Mouse (Mus musculus) intestine, embryonic 14.5 days (tissue): ENCODE measurements around the gene Elp6. TPM values are rescaled to one million over a fixed set of nuclear protein-coding genes. Genes with fewer than 3 reads are reported as not detected.

ENCODE experiments used
- ATAC-seq: fragments of 200-750 bp; cut with Nextera tagmentation; replicated peaks from 2 replicates; pipeline ENCODE4 v1.8.0; 2017; ENCODE audit warnings: low read depth, moderate number of reproducible peaks, moderate TSS enrichment, moderate library complexity; ENCODE audit not compliant: low FRiP score, low TSS enrichment
- DNase-seq: peaks from one replicate; pipeline ENCODE4 v3.0.0-alpha.2; 2018; ENCODE audit warnings: low spot score
- H3K27ac ChIP-seq: fragments of 300-500 bp; sonication (generic); 2 replicates; pipeline ENCODE4 v1.5.1; 2014; ENCODE audit warnings: low read depth, mild to moderate bottlenecking, control low read depth
- H3K27me3 ChIP-seq: fragments of 300-500 bp; sonication (generic); replicated peaks from 2 replicates; pipeline ENCODE4 v1.6.1; 2014; ENCODE audit warnings: low read length, control low read depth; ENCODE audit not compliant: control insufficient read depth, insufficient read depth
- H3K36me3 ChIP-seq: fragments of 300-500 bp; sonication (generic); 2 replicates; pipeline ENCODE4 v1.6.1; 2014; ENCODE audit warnings: low read length, control low read depth; ENCODE audit not compliant: control insufficient read depth, insufficient read depth
- H3K4me1 ChIP-seq: fragments of 300-500 bp; sonication (generic); replicated peaks from 2 replicates; pipeline ENCODE4 v1.6.1; 2014; ENCODE audit warnings: low read length, control low read depth, mixed read lengths; ENCODE audit not compliant: control insufficient read depth, insufficient read depth
- H3K4me2 ChIP-seq: fragments of 300-500 bp; sonication (generic); 2 replicates; pipeline ENCODE4 v1.6.1; 2014; ENCODE audit warnings: low read length
- H3K4me3 ChIP-seq: fragments of 300-500 bp; sonication (generic); 2 replicates; pipeline ENCODE4 v1.5.1; 2014; ENCODE audit warnings: low read depth, low read length, control low read depth, mixed read lengths
- H3K9ac ChIP-seq: fragments of 300-500 bp; sonication (generic); 2 replicates; pipeline ENCODE4 v1.6.1; 2014; ENCODE audit warnings: mild to moderate bottlenecking, low read length
- H3K9me3 ChIP-seq: fragments of 300-500 bp; sonication (generic); 2 replicates; pipeline ENCODE4 v1.6.1; 2016; ENCODE audit warnings: low read length, control low read depth; ENCODE audit not compliant: control insufficient read depth
- WGBS: fragments of 180-500 bp; shearing (Covaris S2); extraction: QIAGEN DNeasy Blood & Tissue Kit; methylation state at CpG from one replicate; pipeline ENCODE4 v1.1.7; 2014; 5-methylcytosine and 5-hydroxymethylcytosine counted together
- polyA plus RNA-seq: library from polyadenylated mRNA; unstranded; fragments of >200 nt; fragmentation: Nextera tagmentation; extraction: Ambion mirVana; gene quantifications from 2 replicates; pipeline ENCODE4 v1.2.1, GENCODE M21; 2014

Gene Elp6
- 26.8 and 30.1 TPM in 2 replicates for polyA plus RNA-seq

DNA sequence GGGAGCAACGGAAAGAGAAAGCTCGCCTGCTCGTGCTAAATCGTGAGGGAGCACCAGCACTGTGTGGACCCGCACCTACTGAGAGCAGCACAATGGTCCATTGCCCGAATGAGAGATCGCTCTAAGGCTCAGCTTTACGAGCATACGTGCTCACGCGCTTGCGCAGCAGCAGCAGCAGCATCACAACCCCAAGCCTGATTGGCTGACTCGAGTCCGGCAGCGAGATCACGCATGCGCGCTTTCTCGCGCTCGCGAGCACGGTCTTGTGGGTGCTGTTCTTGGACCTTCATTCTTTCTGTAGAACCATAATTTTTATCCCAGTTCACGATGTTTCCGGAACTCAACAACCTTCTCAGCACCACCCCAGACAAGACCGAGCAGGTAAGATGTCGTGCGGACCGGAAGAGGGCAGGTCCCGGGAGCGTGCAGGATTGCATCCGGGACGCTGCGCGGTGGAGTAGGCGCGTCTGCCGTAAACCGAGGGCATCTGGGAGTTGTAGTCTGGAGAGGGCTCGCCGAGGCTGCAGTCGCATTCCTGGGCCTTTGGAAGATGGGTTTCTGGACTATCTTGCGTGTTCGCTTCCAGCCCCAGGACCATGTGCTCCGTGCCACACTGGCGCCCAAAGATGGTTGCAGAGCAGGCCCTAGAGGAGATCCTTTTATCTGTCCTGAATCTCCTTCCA, at the start of gene Elp6:
Gene Elp6, plus strand, starts transcription at position 205 of the 683 bp plus-strand sequence.
- no peaks in the 10 kb centered on the region for H3K4me1 ChIP-seq
- under 1% methylated on average over 46 of the region's 46 CpGs for WGBS
- peak within 1 kb of the TSS; percentile 60 for H3K4me3 ChIP-seq
- H3K27me3 ChIP-seq, result no peaks in the 10 kb centered on the region
- DNase-seq, result peak; percentile 97
- 0 out of 2 replicates have a peak, but pooled peaks cover 5% of the 10 kb centered on the region for H3K9me3 ChIP-seq
- H3K27ac ChIP-seq, result peak within 1 kb of the TSS; percentile 92
- peaks cover 4% of the 10 kb centered on the region for H3K36me3 ChIP-seq
- ATAC-seq, result peak; percentile 98
- H3K9ac ChIP-seq, result peak within 1 kb of the TSS; percentile 54
- H3K4me2 ChIP-seq, result peak within 1 kb of the TSS; percentile 71

DNA sequence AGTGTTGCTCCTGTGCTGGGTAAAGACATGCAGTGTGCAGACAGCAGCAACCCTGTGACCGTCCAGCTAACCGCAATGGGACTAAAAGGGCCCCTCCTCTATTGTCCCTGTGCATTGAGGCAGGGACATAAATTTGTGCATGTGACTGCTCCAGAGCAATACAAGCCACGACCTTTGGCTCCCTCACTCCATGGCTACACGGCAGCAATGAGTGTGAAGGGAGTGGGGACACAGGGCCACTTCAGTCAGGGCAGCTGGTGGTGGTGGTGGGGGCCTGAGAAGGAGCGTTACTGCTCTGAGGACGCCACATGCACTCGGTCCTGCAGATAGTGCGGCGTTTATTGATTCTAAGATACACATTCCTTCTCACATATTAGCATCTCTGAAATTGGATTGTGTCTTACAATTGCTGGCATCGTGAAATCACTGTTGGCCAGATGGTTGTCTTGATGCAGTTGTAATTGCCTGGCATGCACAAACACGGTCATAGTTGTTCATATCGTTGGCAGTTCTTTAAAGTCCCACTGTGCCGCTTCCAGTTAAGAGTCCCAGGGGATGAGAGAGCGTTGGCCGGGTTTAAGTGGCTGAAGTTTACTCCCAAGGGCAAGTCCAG, 49.5 kb upstream of the Elp6 start:
- no peak overlapping the region for H3K9ac ChIP-seq
- WGBS, result 59% methylated on average over 15 of the region's 15 CpGs
- H3K4me3 ChIP-seq, result no peak overlapping the region
- H3K4me2 ChIP-seq, result no peak overlapping the region
- H3K36me3 ChIP-seq, result no peaks in the 10 kb centered on the region
- no peaks in the 10 kb centered on the region for H3K9me3 ChIP-seq
- no peaks in the 10 kb centered on the region for H3K4me1 ChIP-seq
- no peaks in the 10 kb centered on the region for H3K27me3 ChIP-seq
- H3K27ac ChIP-seq, result no peak overlapping the region
- ATAC-seq (0 out of 2 replicates have a peak, but pooled peaks have one; percentile 62), DNase-seq (no peak)

DNA sequence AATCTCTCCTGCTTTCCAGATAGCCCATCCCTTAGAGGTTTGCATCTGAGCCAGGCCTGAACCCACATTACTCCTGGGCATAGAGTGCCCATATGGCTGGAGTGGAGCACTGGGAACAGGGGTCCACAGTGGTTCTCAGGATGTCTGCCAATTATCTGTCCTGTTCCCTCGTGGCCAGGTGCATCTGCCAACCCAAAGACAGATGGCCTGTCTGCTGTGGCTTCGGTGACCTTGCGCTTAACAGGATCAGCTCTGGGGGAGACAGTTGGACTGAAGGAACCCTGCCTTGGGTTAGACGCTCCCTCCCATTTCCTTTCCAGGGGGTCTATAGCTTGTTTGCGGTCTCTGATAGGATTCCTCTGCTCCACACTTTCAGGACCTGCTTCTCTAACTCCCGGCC, 46.3 kb upstream of the Elp6 start:
- Histone ChIP-seq H3K27ac (no peak overlapping the region), H3K4me1 (no peaks in the 10 kb centered on the region), H3K4me2 (no peak overlapping the region), H3K9me3 (no peaks in the 10 kb centered on the region), H3K4me3 (no peak overlapping the region), H3K9ac (no peak overlapping the region), H3K27me3 (no peaks in the 10 kb centered on the region), H3K36me3 (no peaks in the 10 kb centered on the region)
- DNase-seq (no peak), ATAC-seq (no peak)
- WGBS, result 75% methylated on average over 6 of the region's 6 CpGs

DNA sequence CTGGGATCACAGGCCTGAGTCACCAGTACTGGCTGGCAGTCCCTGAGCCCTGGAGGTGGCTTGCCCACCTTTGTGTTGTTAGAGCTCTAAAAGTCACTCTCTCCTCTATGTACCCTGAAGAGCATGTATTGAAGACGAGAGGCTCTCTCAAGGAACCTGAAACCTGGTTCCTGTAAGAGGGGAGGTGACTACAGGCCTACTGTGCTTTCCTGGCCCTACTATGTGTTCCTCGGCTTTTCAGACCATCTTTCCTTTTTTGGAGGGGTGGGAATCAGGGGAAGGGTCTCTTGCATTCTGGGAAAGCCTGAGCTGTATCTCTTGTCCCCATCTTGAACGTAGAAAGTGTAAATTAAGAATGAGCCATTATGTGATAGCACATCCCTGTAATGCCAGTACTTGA, 45.9 kb upstream of the Elp6 start:
- H3K4me3 ChIP-seq, result no peak overlapping the region
- H3K4me1 ChIP-seq, result no peaks in the 10 kb centered on the region
- ATAC-seq, result no peak
- no peak overlapping the region for H3K9ac ChIP-seq
- H3K36me3 ChIP-seq, result no peaks in the 10 kb centered on the region
- no peak for DNase-seq
- WGBS, result 85% methylated on average over 3 of the region's 3 CpGs
- no peak overlapping the region for H3K27ac ChIP-seq
- H3K27me3 ChIP-seq, result no peaks in the 10 kb centered on the region
- no peaks in the 10 kb centered on the region for H3K9me3 ChIP-seq
- H3K4me2 ChIP-seq, result no peak overlapping the region

GRCm38 (mm10) chr9:110263181-110263580, 41.8 kb upstream of the Elp6 start:
- Histone ChIP-seq H3K4me1 (no peaks in the 10 kb centered on the region), H3K4me3 (no peak overlapping the region), H3K9ac (no peak overlapping the region), H3K4me2 (no peak overlapping the region), H3K27ac (no peak overlapping the region), H3K36me3 (no peaks in the 10 kb centered on the region), H3K27me3 (no peaks in the 10 kb centered on the region), H3K9me3 (no peaks in the 10 kb centered on the region)
- DNase-seq, result no peak
- ATAC-seq, result no peak
- WGBS, result 68% methylated on average over 8 of the region's 8 CpGs

- Histone ChIP-seq H3K4me1 (no peaks in the 10 kb centered on the region), H3K9ac (no peak overlapping the region), H3K36me3 (no peaks in the 10 kb centered on the region), H3K27me3 (no peaks in the 10 kb centered on the region), H3K4me3 (no peak overlapping the region), H3K4me2 (no peak overlapping the region), H3K27ac (no peak overlapping the region), H3K9me3 (no peaks in the 10 kb centered on the region)
- DNase-seq (no peak), ATAC-seq (no peak)
- WGBS, result 73% methylated on average over 9 of the region's 9 CpGs
These were observed 40.0 kb upstream of the Elp6 start for GRCm38 (mm10) chr9:110264991-110265390.

- H3K36me3 ChIP-seq, result no peaks in the 10 kb centered on the region
- no peak overlapping the region for H3K4me3 ChIP-seq
- DNase-seq (no peak), ATAC-seq (no peak)
- 94% methylated on average over 10 of the region's 10 CpGs for WGBS
- no peak overlapping the region for H3K9ac ChIP-seq
- no peaks in the 10 kb centered on the region for H3K27me3 ChIP-seq
- no peak overlapping the region for H3K4me2 ChIP-seq
- H3K9me3 ChIP-seq, result no peaks in the 10 kb centered on the region
- H3K4me1 ChIP-seq, result no peaks in the 10 kb centered on the region
- H3K27ac ChIP-seq, result no peak overlapping the region
These were observed 36.6 kb upstream of the Elp6 start for GRCm38 (mm10) chr9:110268416-110268815.

DNA sequence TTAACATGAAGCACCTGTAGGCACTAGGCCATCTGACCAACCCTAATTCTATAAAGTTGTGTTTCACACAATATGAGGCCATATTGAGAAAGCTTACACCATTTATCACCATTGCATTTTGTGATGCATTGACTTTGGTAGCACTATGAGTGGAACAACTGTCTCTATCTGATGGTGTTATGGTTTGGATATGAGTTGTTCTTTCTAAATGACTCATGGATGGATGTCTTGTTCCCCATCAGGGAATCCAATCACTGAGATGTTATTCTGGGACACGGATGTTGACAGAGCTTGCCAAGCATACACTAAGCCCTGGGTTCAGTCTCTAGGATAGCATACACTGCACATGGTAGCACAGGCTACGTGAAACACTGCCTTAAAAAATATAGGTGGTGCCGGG, 32.6 kb upstream of the Elp6 start:
- ATAC-seq (no peak), DNase-seq (no peak)
- no peaks in the 10 kb centered on the region for H3K4me1 ChIP-seq
- 87% methylated on average over 3 of the region's 3 CpGs for WGBS
- H3K9ac ChIP-seq, result no peak overlapping the region
- H3K27ac ChIP-seq, result no peak overlapping the region
- no peak overlapping the region for H3K4me3 ChIP-seq
- no peak overlapping the region for H3K4me2 ChIP-seq
- no peaks in the 10 kb centered on the region for H3K36me3 ChIP-seq
- no peaks in the 10 kb centered on the region for H3K27me3 ChIP-seq
- no peaks in the 10 kb centered on the region for H3K9me3 ChIP-seq

GRCm38 (mm10) chr9:110273507-110273906, 31.5 kb upstream of the Elp6 start:
- Histone ChIP-seq H3K9ac (no peak overlapping the region), H3K9me3 (no peaks in the 10 kb centered on the region), H3K36me3 (no peaks in the 10 kb centered on the region), H3K4me1 (no peaks in the 10 kb centered on the region), H3K4me3 (no peak overlapping the region), H3K27ac (no peak overlapping the region), H3K4me2 (no peak overlapping the region), H3K27me3 (no peaks in the 10 kb centered on the region)
- WGBS, result 71% methylated on average over 4 of the region's 4 CpGs
- ATAC-seq, result no peak
- no peak for DNase-seq
